Mouse (Mus musculus) embryonic fibroblast, embryonic 13.5 days (primary cell): ENCODE results near the gene Egln1. TPM values are rescaled to one million over a fixed set of nuclear protein-coding genes. Genes with fewer than 3 reads are reported as not detected.

ENCODE experiments used
- H3K27ac ChIP-seq: 2 replicates; pipeline ENCODE4 v1.5.1; 2012; ENCODE audit warnings: low read length, control low read depth, inconsistent platforms; ENCODE audit not compliant: insufficient read depth
- H3K4me1 ChIP-seq: 2 replicates; pipeline ENCODE4 v1.6.1; 2011; ENCODE audit warnings: low read length; ENCODE audit not compliant: control insufficient read depth, insufficient read depth
- H3K4me3 ChIP-seq: 2 replicates; pipeline ENCODE4 v1.5.1; 2011; ENCODE audit warnings: mild to moderate bottlenecking, control low read depth, low read length; ENCODE audit not compliant: insufficient read depth
- CTCF ChIP-seq: IDR thresholded peaks from 2 replicates; pipeline ENCODE4 v1.5.1; 2011; ENCODE audit warnings: mild to moderate bottlenecking, control low read depth, low read length, moderate library complexity, borderline replicate concordance; ENCODE audit not compliant: insufficient read depth
- POLR2A ChIP-seq: IDR thresholded peaks from 2 replicates; pipeline ENCODE4 v1.6.1; 2011; ENCODE audit warnings: low read depth, mild to moderate bottlenecking, control low read depth, low read length, moderate library complexity
- polyA plus RNA-seq: library from polyadenylated mRNA; stranded (reverse); fragments of >200 nt; gene quantifications from 2 replicates; pipeline ENCODE4 v1.2.4, GENCODE M21; 2011; ENCODE audit warnings: low read depth; ENCODE audit not compliant: missing spikeins, insufficient read length

The Egln1 gene
- polyA plus RNA-seq, 1 experiment: 33.1 TPM

GRCm38 (mm10) chr8:124926351-124926771 lies 22.8 kb downstream of the Egln1 start:
- Histone ChIP-seq H3K4me1 (peaks cover 25% of the 10 kb centered on the region), H3K27ac (peak overlapping the region; percentile 38; the same call in 1 of the 2 replicates), H3K4me3 (no peak overlapping the region)
- TF ChIP-seq POLR2A (no peak), CTCF (no peak)

DNA sequence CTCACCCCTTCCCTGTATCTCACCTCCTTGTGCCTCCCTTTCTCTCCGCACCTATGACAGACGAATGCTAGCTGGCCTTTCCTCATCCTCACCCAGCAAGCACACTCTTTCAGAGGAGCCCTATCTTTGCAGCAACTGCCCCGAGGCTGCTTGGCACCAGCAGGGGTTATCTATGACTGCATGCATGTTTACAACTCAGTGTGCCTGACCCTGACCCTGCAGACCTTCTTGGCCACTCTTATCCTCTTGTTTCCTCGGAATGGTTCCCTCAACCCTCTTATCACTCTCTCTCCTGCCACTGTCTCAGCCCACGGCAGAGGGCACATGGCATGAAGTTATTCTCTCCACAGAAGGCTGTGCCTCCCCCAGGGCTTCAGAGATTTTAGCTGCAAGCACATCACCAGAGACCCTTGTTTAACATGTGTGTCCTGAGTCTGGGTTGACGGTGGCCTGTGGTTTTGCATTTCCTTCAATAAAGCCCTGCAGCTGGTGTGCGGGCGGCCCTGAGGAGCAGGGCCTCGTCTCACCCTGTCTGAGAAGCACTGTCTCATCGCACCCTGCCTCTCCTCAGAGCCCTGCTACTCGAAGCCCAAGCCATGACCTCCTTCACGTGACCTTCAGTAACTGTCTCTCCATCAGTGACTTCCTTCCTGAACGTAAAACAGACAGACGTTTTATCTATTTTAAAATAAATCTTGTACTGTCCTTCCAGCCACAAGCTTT lies 23.4 kb downstream of the Egln1 start:
- no peak overlapping the region for H3K4me3 ChIP-seq
- H3K4me1 ChIP-seq: peaks cover 25% of the 10 kb centered on the region
- TF ChIP-seq POLR2A (no peak), CTCF (no peak)
- peak overlapping the region; percentile 38; the same call in 1 of the 2 replicates for H3K27ac ChIP-seq

GRCm38 (mm10) chr8:124923971-124924652 lies 25.0 kb downstream of the Egln1 start:
- no peak overlapping the region for H3K4me3 ChIP-seq
- H3K27ac ChIP-seq: no peak overlapping the region
- TF ChIP-seq CTCF: no peak
- no peak for TF ChIP-seq POLR2A
- peaks cover 25% of the 10 kb centered on the region for H3K4me1 ChIP-seq

- H3K4me1 ChIP-seq: peaks cover 23% of the 10 kb centered on the region
- no peak overlapping the region for H3K27ac ChIP-seq
- H3K4me3 ChIP-seq: no peak overlapping the region
- TF ChIP-seq POLR2A (no peak), CTCF (no peak)
Measured at GRCm38 (mm10) chr8:124922490-124923089, 26.5 kb downstream of the Egln1 start.

- Histone ChIP-seq H3K27ac (no peak overlapping the region), H3K4me3 (no peak overlapping the region), H3K4me1 (peaks cover 14% of the 10 kb centered on the region)
- TF ChIP-seq CTCF (no peak), POLR2A (no peak)
Measured at GRCm38 (mm10) chr8:124921369-124922279, 27.5 kb downstream of the Egln1 start.

- H3K4me1 ChIP-seq: peaks cover 3% of the 10 kb centered on the region; the same call in 1 of the 2 replicates
- TF ChIP-seq CTCF: no peak
- no peak for TF ChIP-seq POLR2A
- H3K4me3 ChIP-seq: no peak overlapping the region
- no peak overlapping the region for H3K27ac ChIP-seq
Measured at GRCm38 (mm10) chr8:124917741-124918484, 31.2 kb downstream of the Egln1 start.

DNA sequence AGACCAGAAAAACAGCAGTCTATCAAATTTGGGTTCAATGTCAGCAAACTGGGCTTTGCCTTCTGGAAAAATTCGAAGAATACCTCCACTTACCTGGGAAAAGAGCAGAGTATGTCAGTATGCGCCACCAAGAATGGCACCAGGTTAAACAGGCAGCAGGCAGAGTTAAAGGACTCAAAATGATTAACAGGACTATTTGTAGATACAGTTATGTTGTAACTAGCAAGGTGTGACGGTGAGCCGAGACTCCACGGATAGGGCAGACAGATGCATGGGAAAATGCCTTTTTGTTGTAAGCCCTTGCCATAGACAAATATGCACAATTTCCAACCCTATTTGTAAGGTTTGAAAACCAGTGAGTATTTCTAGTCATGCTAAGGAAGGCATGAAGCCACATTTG lies 35.1 kb downstream of the Egln1 start:
- H3K4me1 ChIP-seq: no peaks in the 10 kb centered on the region
- no peak overlapping the region for H3K4me3 ChIP-seq

GRCm38 (mm10) chr8:124911938-124912872 lies 36.9 kb downstream of the Egln1 start:
- TF ChIP-seq CTCF: no peak
- Histone ChIP-seq H3K4me1 (no peaks in the 10 kb centered on the region), H3K4me3 (no peak overlapping the region), H3K27ac (no peak overlapping the region)

More for the DNA sequence above, 35.1 kb downstream of the Egln1 start:
- H3K27ac ChIP-seq: no peak overlapping the region
- TF ChIP-seq CTCF (no peak), POLR2A (no peak)
